Mouse (Mus musculus): Measurements from ENCODE around the gene Ube2j1.

- TF ChIP-seq POLR2A (IDR thresholded peaks at IDR 0.05; ENCODE audit: low read depth, low read length) (no peak), CTCF (conservative IDR thresholded peaks at IDR 0.05; ENCODE audit: insufficient read depth, insufficient read length, low read depth, low read length) (no peak)
Observed at GRCm38 (mm10) chr4:33012484-33012883, 18.7 kb upstream of the Ube2j1 start.
